Mouse (Mus musculus): ENCODE measurements around the gene Efcab5. TPM values are rescaled to one million over a fixed set of nuclear protein-coding genes. Genes with fewer than 3 reads are reported as not detected.

Efcab5 gene
- polyA plus RNA-seq (2014; fragmentation: Illumina TruSeq; extraction: RNeasy Lipid Tissue Mini Kit (QIAGEN cat#74804); ENCODE audit: low read depth, low replicate concordance) = 6.5 TPM

DNA sequence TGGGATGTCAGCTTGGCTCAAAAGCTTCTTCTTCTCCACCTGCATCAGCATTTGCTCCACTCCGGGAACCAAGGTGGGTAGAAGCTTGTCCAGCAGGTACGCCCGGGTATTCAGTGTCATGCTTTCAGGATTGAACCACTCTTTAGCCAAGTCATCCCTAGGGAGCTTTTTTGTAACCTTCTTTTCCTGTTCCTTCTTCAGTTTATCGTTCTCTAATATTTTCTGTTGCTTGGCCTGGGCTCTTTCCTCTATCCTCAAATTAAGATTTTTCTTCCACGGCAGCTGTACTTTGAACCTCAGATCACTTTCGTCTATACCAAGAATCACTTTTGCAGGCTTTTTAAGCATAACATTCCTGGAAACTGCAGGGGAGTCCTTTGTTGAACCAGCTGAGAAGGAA is at the start of gene Efcab5:
TSS of gene Efcab5 (minus strand) at position 101 of the 400 bp plus-strand sequence.

DNA sequence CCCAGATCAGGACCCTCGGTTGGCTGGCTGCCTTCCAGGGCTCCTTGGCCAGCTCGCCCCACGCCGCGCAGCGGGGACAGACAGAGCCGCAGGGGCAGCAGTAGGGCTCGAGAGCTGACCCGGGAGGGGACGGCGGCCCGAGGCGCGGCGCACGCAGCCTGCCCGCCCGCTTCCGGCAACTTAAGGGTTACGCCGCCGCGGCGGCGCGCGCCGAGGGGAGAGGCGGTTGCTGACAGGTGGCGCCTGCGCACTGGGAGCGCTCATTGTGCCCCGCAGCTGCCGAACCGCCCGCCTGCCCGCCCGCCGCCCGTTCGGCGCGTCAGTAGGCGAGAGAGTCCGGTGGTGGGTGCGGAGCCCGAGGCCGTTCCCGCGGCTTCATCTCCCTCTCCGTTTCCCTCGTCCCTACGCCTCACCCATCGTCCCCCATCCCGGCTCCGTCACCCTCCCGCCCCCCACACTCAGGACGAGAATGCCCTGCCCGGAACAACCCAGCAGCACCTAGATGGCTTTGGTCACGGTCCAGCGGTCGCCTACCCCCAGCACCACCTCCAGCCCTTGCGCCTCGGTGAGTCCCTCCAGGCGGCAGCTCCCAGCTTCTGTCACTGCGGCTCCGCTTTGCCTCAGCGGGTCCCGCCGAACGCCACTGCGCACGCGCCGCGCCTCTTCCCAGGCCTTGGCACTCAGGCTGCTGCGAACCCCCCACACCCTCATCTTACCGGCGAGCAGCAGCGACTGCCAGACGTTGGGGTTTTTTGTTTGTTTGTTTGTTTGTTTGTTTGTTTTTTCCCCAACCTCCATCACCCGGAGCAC is 27.4 kb upstream of the Efcab5 start, which contains the start of gene Ssh2:
TSS of gene Ssh2 (plus strand) at position 337 of the 810 bp plus-strand sequence.

DNA sequence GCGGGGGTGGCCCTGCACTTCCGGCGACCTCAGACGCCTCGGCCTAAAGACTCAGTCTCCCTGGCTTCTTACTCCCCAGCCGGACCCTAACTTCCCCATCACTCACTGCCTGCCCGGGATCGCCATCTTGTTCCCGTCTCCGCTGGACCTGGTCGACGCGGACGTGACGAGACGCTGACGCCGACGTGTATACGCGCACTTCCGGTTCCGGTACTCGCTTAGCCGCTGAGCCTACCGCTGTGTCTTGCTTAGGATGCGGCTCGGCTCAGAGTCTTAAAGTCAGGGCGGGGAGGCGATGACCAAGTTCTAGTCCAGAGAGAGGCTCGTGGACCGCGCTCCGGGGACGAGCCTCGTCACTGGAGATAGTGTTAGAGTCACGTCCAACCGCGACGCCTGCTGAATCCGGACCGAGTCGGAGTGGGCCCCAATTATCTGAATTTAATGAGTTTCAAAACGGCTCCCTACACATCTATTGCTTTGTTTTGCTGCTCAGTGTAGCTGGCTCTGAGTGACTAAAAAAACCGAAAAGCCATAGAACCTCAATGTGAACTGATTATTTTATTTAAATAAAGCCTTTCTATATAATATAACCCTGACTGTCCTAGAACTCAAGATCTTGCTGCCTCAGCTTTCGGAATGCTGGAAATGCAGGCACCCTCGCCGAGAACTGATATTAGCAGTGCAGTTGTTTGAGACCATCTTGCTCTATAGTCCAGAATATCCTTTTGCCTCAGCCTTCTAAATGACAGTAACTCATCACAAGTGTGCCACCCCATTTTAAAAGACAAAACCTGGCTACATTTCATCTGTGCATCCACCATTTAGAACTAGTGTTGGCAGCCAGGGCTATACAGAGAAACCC is 110.3 kb downstream of the Efcab5 start, which contains the start of gene Nsrp1:
TSS of gene Nsrp1 (minus strand) at position 163 of the 862 bp plus-strand sequence.

Other genes with a start within 250 kb of the Efcab5 start
- gene Slc6a4, start 190.4 kb downstream of the Efcab5 start, polyA plus RNA-seq (2014; fragmentation: Illumina TruSeq; extraction: RNeasy Lipid Tissue Mini Kit (QIAGEN cat#74804); ENCODE audit: low read depth, low replicate concordance) = 0.67 TPM
- gene Nsrp1, start 110.5 kb downstream of the Efcab5 start, polyA plus RNA-seq (2014; fragmentation: Illumina TruSeq; extraction: RNeasy Lipid Tissue Mini Kit (QIAGEN cat#74804); ENCODE audit: low read depth, low replicate concordance) = 13.5 TPM
- gene Ssh2, start 27.3 kb upstream of the Efcab5 start, polyA plus RNA-seq (2014; fragmentation: Illumina TruSeq; extraction: RNeasy Lipid Tissue Mini Kit (QIAGEN cat#74804); ENCODE audit: low read depth, low replicate concordance) = 14.2 TPM